Mouse (Mus musculus): ENCODE results near the gene Akap8.

Gene Akap8

GRCm38 (mm10) chr17:32320597-32321389, at the start of gene Akap8:
TSS of gene Akap8 (minus strand) at chr17:32321238.
- DNase-seq (ENCODE audit: low spot score in 2 of 2): peak; percentile 100

GRCm38 (mm10) chr17:32368991-32369578, 48.0 kb upstream of the Akap8 start:
- no peak for DNase-seq (ENCODE audit: low spot score in 2 of 2)

GRCm38 (mm10) chr17:32367706-32368105, 46.7 kb upstream of the Akap8 start:
- no peak for DNase-seq (ENCODE audit: low spot score in 2 of 2)

GRCm38 (mm10) chr17:32365296-32365695, 44.3 kb upstream of the Akap8 start:
- no peak for DNase-seq (ENCODE audit: low spot score in 2 of 2)

- no peak for DNase-seq (ENCODE audit: low spot score in 2 of 2)
These were observed 43.8 kb upstream of the Akap8 start for GRCm38 (mm10) chr17:32364850-32365249.

- DNase-seq (ENCODE audit: low spot score in 2 of 2): peak; percentile 83 to 84
These were observed 43.3 kb upstream of the Akap8 start for GRCm38 (mm10) chr17:32364331-32364730.

GRCm38 (mm10) chr17:32363821-32364301, 42.8 kb upstream of the Akap8 start:
- no peak for DNase-seq (ENCODE audit: low spot score in 2 of 2)

GRCm38 (mm10) chr17:32362686-32363085, 41.6 kb upstream of the Akap8 start:
- no peak for DNase-seq (ENCODE audit: low spot score in 2 of 2)

GRCm38 (mm10) chr17:32359928-32360327, 38.9 kb upstream of the Akap8 start:
- no peak for DNase-seq (ENCODE audit: low spot score in 2 of 2)

GRCm38 (mm10) chr17:32358943-32359340, 37.9 kb upstream of the Akap8 start:
- DNase-seq (ENCODE audit: low spot score in 2 of 2): no peak

GRCm38 (mm10) chr17:32358192-32358942, 37.3 kb upstream of the Akap8 start:
- no peak for DNase-seq (ENCODE audit: low spot score in 2 of 2)

- DNase-seq (ENCODE audit: low spot score in 2 of 2): no peak
These were observed 36.0 kb upstream of the Akap8 start for GRCm38 (mm10) chr17:32356766-32357760.

GRCm38 (mm10) chr17:32356281-32356680, 35.2 kb upstream of the Akap8 start:
- no peak for DNase-seq (ENCODE audit: low spot score in 2 of 2)

GRCm38 (mm10) chr17:32355031-32355430, 34.0 kb upstream of the Akap8 start:
- DNase-seq (ENCODE audit: low spot score in 2 of 2): no peak

GRCm38 (mm10) chr17:32354211-32354610, 33.2 kb upstream of the Akap8 start:
- no peak for DNase-seq (ENCODE audit: low spot score in 2 of 2)

GRCm38 (mm10) chr17:32353696-32354095, 32.7 kb upstream of the Akap8 start:
- DNase-seq (ENCODE audit: low spot score in 2 of 2): peak; percentile 61 to 63

- no peak for DNase-seq (ENCODE audit: low spot score in 2 of 2)
These were observed 30.7 kb upstream of the Akap8 start for GRCm38 (mm10) chr17:32351726-32352125.

GRCm38 (mm10) chr17:32351269-32351668, 30.2 kb upstream of the Akap8 start:
- no peak for DNase-seq (ENCODE audit: low spot score in 2 of 2)

GRCm38 (mm10) chr17:32350382-32350983, 29.4 kb upstream of the Akap8 start, which contains the start of gene Akap8l:
TSS of gene Akap8l (minus strand) at chr17:32350607.
- peak; percentile 97 to 98 for DNase-seq (ENCODE audit: low spot score in 2 of 2)

GRCm38 (mm10) chr17:32349851-32350381, 28.9 kb upstream of the Akap8 start:
- no peak for DNase-seq (ENCODE audit: low spot score in 2 of 2)
